Mouse (Mus musculus): ENCODE data around the gene Tmem120b.

- TF ChIP-seq CTCF (IDR thresholded peaks at IDR 0.05) (no peak), POLR2A (IDR thresholded peaks at IDR 0.05; ENCODE audit: insufficient read depth, low read depth, low read length) (0 out of 2 replicates have a peak, but pooled peaks have one; percentile 18)
Measured at GRCm38 (mm10) chr5:123060706-123061401, 7.4 kb upstream of the Tmem120b start.

Data from heart, adult 2 months (tissue).